Mouse (Mus musculus): Measurements from ENCODE around the gene Alkbh7.

DNA sequence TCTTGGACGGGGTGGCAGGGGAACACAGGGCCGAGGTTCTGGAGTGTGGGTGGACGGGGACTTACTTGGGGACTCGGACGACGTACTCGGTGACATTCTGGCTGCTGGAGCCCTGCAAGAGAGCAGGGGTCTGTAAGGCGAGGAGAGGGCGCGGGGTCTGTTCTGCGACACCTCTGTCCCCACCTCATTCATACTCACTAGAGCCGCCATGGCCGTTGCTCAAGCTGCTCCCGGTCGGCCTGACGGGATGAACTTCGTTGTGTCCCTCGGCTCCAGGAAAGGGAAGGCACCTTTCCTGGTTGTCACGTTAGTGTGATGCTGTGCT is 13.7 kb downstream of the Alkbh7 start:
- TF ChIP-seq CTCF (IDR thresholded peaks at IDR 0.05; ENCODE audit: control insufficient read depth, insufficient read depth, insufficient replicate concordance, low read depth, low read length) = no peak
- TF ChIP-seq POLR2A (IDR thresholded peaks at IDR 0.05; ENCODE audit: control insufficient read depth, low read depth, low read length) = no peak

All from testis, adult 2 months (tissue).